Mouse (Mus musculus) kidney, embryonic 16.5 days (tissue): Measurements from ENCODE around the gene Gm20388. TPM values are rescaled to one million over a fixed set of nuclear protein-coding genes. Genes with fewer than 3 reads are reported as not detected.

ENCODE experiments used
- ATAC-seq: fragments of 200-750 bp; cut with Nextera tagmentation; 2 replicates; pipeline ENCODE4 v1.8.0; 2017; ENCODE audit warnings: moderate TSS enrichment; ENCODE audit not compliant: low FRiP score, low TSS enrichment
- H3K27ac ChIP-seq: fragments of 300-500 bp; sonication (generic); 2 replicates; pipeline ENCODE4 v1.5.1; 2014; ENCODE audit warnings: low read length
- H3K27me3 ChIP-seq: fragments of 300-500 bp; sonication (generic); 2 replicates; pipeline ENCODE4 v1.6.1; 2014; ENCODE audit warnings: low read length, control low read depth, mixed read lengths; ENCODE audit not compliant: insufficient read depth
- H3K36me3 ChIP-seq: fragments of 300-500 bp; sonication (generic); 2 replicates; pipeline ENCODE4 v1.6.1; 2014; ENCODE audit warnings: low read length, control low read depth, mixed read lengths; ENCODE audit not compliant: insufficient read depth
- H3K4me1 ChIP-seq: fragments of 300-500 bp; sonication (generic); 2 replicates; pipeline ENCODE4 v1.6.1; 2014; ENCODE audit warnings: low read length, control low read depth, mixed read lengths; ENCODE audit not compliant: insufficient read depth
- H3K4me2 ChIP-seq: fragments of 300-500 bp; sonication (generic); replicated peaks from 2 replicates; pipeline ENCODE4 v1.6.1; 2014; ENCODE audit warnings: low read depth, low read length
- H3K4me3 ChIP-seq: fragments of 300-500 bp; sonication (generic); 2 replicates; pipeline ENCODE4 v1.5.1; 2014; ENCODE audit warnings: mild to moderate bottlenecking, low read length
- H3K9ac ChIP-seq: fragments of 300-500 bp; sonication (generic); replicated peaks from 2 replicates; pipeline ENCODE4 v1.6.1; 2014; ENCODE audit warnings: low read length
- H3K9me3 ChIP-seq: fragments of 300-500 bp; sonication (generic); 2 replicates; pipeline ENCODE4 v1.6.1; 2016; ENCODE audit warnings: low read length, control low read depth
- WGBS: fragments of 180-500 bp; shearing (Covaris S2); extraction: QIAGEN DNeasy Blood & Tissue Kit; methylation state at CpG from one replicate; pipeline ENCODE4 v1.1.7; 2014; 5-methylcytosine and 5-hydroxymethylcytosine counted together
- polyA plus RNA-seq: library from polyadenylated mRNA; unstranded; fragments of >200 nt; fragmentation: Nextera tagmentation; extraction: Ambion mirVana; gene quantifications from 2 replicates; pipeline ENCODE4 v1.2.1, GENCODE M21; 2015

Gene Gm20388
- polyA plus RNA-seq, 1 experiment from 2014 or later: 7.7 TPM

- Histone ChIP-seq H3K36me3 (peaks cover 3% of the 10 kb centered on the region; the same call in 1 of the 2 replicates), H3K9me3 (no peaks in the 10 kb centered on the region; the same call in 1 of the 2 replicates), H3K4me3 (peak overlapping the region; percentile 61), H3K27ac (no peak overlapping the region), H3K4me2 (peak overlapping the region; percentile 93), H3K27me3 (peaks cover 16% of the 10 kb centered on the region), H3K9ac (no peak overlapping the region), H3K4me1 (peaks cover 58% of the 10 kb centered on the region)
- no peak for ATAC-seq
- WGBS: 22% methylated on average over 13 of the region's 13 CpGs
Measured at GRCm38 (mm10) chr8:120232913-120233312, 322.3 kb downstream of the Gm20388 start.

GRCm38 (mm10) chr8:120234457-120234856, 323.8 kb downstream of the Gm20388 start:
- Histone ChIP-seq H3K27me3 (peaks cover 11% of the 10 kb centered on the region), H3K9ac (no peak overlapping the region; the same call in 1 of the 2 replicates), H3K4me1 (peaks cover 50% of the 10 kb centered on the region), H3K27ac (no peak overlapping the region), H3K36me3 (peaks cover 8% of the 10 kb centered on the region; the same call in 1 of the 2 replicates), H3K9me3 (peaks cover 4% of the 10 kb centered on the region), H3K4me3 (no peak overlapping the region), H3K4me2 (no peak overlapping the region)
- no peak for ATAC-seq
- WGBS: 62% methylated on average over 12 of the region's 12 CpGs

GRCm38 (mm10) chr8:120234866-120235265, 324.2 kb downstream of the Gm20388 start:
- peaks cover 4% of the 10 kb centered on the region for H3K9me3 ChIP-seq
- 54% methylated on average over 8 of the region's 8 CpGs for whole genome bisulfite sequencing
- peaks cover 8% of the 10 kb centered on the region; the same call in 1 of the 2 replicates for H3K36me3 ChIP-seq
- peaks cover 46% of the 10 kb centered on the region for H3K4me1 ChIP-seq
- no peak overlapping the region for H3K4me3 ChIP-seq
- ATAC-seq: no peak
- H3K27me3 ChIP-seq: peaks cover 9% of the 10 kb centered on the region; the same call in 1 of the 2 replicates
- no peak overlapping the region for H3K27ac ChIP-seq
- H3K9ac ChIP-seq: no peak overlapping the region; the same call in 1 of the 2 replicates
- H3K4me2 ChIP-seq: no peak overlapping the region

- Histone ChIP-seq H3K36me3 (peaks cover 11% of the 10 kb centered on the region), H3K27ac (no peak overlapping the region), H3K4me3 (no peak overlapping the region), H3K4me1 (no peaks in the 10 kb centered on the region), H3K9ac (no peak overlapping the region), H3K27me3 (no peaks in the 10 kb centered on the region), H3K9me3 (peaks cover 6% of the 10 kb centered on the region), H3K4me2 (no peak overlapping the region)
- 84% methylated on average over 4 of the region's 4 CpGs for WGBS
- no peak for ATAC-seq
Measured at GRCm38 (mm10) chr8:120243222-120243621, 332.6 kb downstream of the Gm20388 start.

- Histone ChIP-seq H3K9me3 (peaks cover 5% of the 10 kb centered on the region; the same call in 1 of the 2 replicates), H3K4me1 (no peaks in the 10 kb centered on the region), H3K4me2 (no peak overlapping the region), H3K27ac (no peak overlapping the region), H3K4me3 (no peak overlapping the region), H3K36me3 (peaks cover 10% of the 10 kb centered on the region), H3K27me3 (no peaks in the 10 kb centered on the region), H3K9ac (no peak overlapping the region)
- WGBS: 79% methylated on average over 5 of the region's 5 CpGs
- no peak for ATAC-seq
Measured at GRCm38 (mm10) chr8:120243916-120244451, 333.3 kb downstream of the Gm20388 start.

GRCm38 (mm10) chr8:120244553-120244952, 333.9 kb downstream of the Gm20388 start:
- no peak overlapping the region for H3K9ac ChIP-seq
- H3K4me2 ChIP-seq: no peak overlapping the region
- H3K9me3 ChIP-seq: peaks cover 5% of the 10 kb centered on the region; the same call in 1 of the 2 replicates
- no peaks in the 10 kb centered on the region for H3K4me1 ChIP-seq
- H3K27me3 ChIP-seq: no peaks in the 10 kb centered on the region
- no peak for ATAC-seq
- 92% methylated on average over 10 of the region's 10 CpGs for WGBS
- no peak overlapping the region for H3K4me3 ChIP-seq
- H3K27ac ChIP-seq: no peak overlapping the region
- peaks cover 10% of the 10 kb centered on the region for H3K36me3 ChIP-seq

GRCm38 (mm10) chr8:120247618-120248017, 337.0 kb downstream of the Gm20388 start:
- Histone ChIP-seq H3K36me3 (peaks cover 10% of the 10 kb centered on the region), H3K9me3 (peaks cover 5% of the 10 kb centered on the region; the same call in 1 of the 2 replicates), H3K4me1 (peaks cover 13% of the 10 kb centered on the region), H3K27ac (no peak overlapping the region), H3K27me3 (no peaks in the 10 kb centered on the region), H3K4me3 (no peak overlapping the region), H3K9ac (no peak overlapping the region), H3K4me2 (no peak overlapping the region)
- no peak for ATAC-seq
- WGBS: 76% methylated on average over 5 of the region's 5 CpGs

- Histone ChIP-seq H3K4me3 (no peak overlapping the region), H3K4me1 (peaks cover 13% of the 10 kb centered on the region), H3K27ac (no peak overlapping the region), H3K27me3 (no peaks in the 10 kb centered on the region), H3K9me3 (peaks cover 5% of the 10 kb centered on the region; the same call in 1 of the 2 replicates), H3K9ac (no peak overlapping the region), H3K36me3 (peaks cover 10% of the 10 kb centered on the region), H3K4me2 (no peak overlapping the region)
- no peak for ATAC-seq
- WGBS: 81% methylated on average over 7 of the region's 7 CpGs
Measured at GRCm38 (mm10) chr8:120248031-120248430, 337.4 kb downstream of the Gm20388 start.

- Histone ChIP-seq H3K9me3 (peaks cover 5% of the 10 kb centered on the region; the same call in 1 of the 2 replicates), H3K9ac (no peak overlapping the region), H3K4me2 (no peak overlapping the region), H3K36me3 (peaks cover 10% of the 10 kb centered on the region), H3K4me3 (no peak overlapping the region), H3K27me3 (no peaks in the 10 kb centered on the region), H3K27ac (no peak overlapping the region), H3K4me1 (peaks cover 13% of the 10 kb centered on the region)
- no peak for ATAC-seq
- WGBS: 89% methylated on average over 4 of the region's 4 CpGs
Measured at GRCm38 (mm10) chr8:120248451-120248850, 337.8 kb downstream of the Gm20388 start.

GRCm38 (mm10) chr8:120249800-120250336, 339.2 kb downstream of the Gm20388 start:
- no peak for ATAC-seq
- no peaks in the 10 kb centered on the region for H3K27me3 ChIP-seq
- H3K4me1 ChIP-seq: peaks cover 13% of the 10 kb centered on the region
- H3K4me2 ChIP-seq: no peak overlapping the region
- WGBS: 84% methylated on average over 9 of the region's 9 CpGs
- no peak overlapping the region for H3K9ac ChIP-seq
- H3K36me3 ChIP-seq: peaks cover 5% of the 10 kb centered on the region; the same call in 1 of the 2 replicates
- no peak overlapping the region for H3K27ac ChIP-seq
- no peak overlapping the region for H3K4me3 ChIP-seq
- no peaks in the 10 kb centered on the region for H3K9me3 ChIP-seq
